Mouse (Mus musculus) erythroid progenitor cell, adult 5-6 weeks (primary cell): ENCODE data around the gene Tmem186. TPM values are rescaled to one million over a fixed set of nuclear protein-coding genes. Genes with fewer than 3 reads are reported as not detected.

Experiments used
- ATAC-seq: replicated peaks from 2 replicates; pipeline ENCODE4 v1.8.0; 2016; ENCODE audit warnings: moderate number of reproducible peaks, mild to moderate bottlenecking, moderate TSS enrichment, inconsistent platforms; ENCODE audit not compliant: poor library complexity, low FRiP score, severe bottlenecking
- total RNA-seq, 2 experiments: library from RNA; stranded (forward) in 1 of 2; stranded (reverse) in 1 of 2; fragments of 150-400 nt in 1 of 2; fragments of 186-747, 209-891 nt in 1 of 2; gene quantifications; 2 replicates each; pipeline versions ENCODE4 v1.2.3 to v1.2.4; 2015 to 2017; ENCODE audit warnings: low replicate concordance in 2 of 2

Gene Tmem186
- total RNA-seq (2015; ENCODE audit: low replicate concordance) = 6.7 and 11.9 TPM in 2 replicates
- 10.9 and 12.5 TPM in 2 replicates for total RNA-seq (2017; ENCODE audit: low replicate concordance)

- peak; percentile 81 for ATAC-seq
These were observed at the start of gene Tmem186, which contains the start of gene Pmm2 for GRCm38 (mm10) chr16:8637217-8638051. Tmem186 (minus strand) TSS chr16:8637712. Pmm2 (plus strand) TSS chr16:8637674.

DNA sequence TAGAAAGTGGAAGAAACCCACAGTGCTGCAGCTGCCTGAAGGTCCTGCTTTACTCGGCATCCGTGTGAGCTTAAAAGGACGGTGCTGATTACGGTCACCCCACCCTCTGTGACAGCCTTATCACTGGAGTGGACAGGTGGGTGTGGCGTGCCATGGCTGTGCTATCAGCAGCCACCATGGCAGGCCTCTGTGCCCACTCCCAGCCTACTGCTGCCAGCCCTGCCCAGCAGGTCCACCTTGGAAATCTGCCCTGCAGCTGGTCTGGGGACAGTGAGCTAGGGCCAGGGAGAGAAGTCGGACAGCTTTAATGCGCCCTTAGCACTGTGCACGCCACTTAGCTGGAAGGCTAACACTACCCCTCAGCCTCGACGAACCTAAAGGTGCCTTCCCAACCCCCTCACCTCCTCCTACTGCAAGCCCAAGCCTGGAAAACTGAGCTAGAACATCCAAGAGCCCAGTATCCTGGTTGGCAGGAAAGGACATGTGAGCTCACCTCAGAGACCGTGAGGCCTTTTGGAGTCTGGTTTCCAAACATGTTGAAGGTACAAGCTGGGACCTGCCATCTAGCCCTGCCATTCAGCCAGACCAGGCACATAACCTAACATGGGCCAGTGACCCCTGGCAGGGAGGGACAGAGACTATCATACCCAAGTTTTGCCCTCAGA lies 49.5 kb upstream of the Tmem186 start:
- ATAC-seq = peak; percentile 89

- peak; percentile 57 for ATAC-seq
These were observed 48.8 kb upstream of the Tmem186 start for GRCm38 (mm10) chr16:8686121-8686870.

DNA sequence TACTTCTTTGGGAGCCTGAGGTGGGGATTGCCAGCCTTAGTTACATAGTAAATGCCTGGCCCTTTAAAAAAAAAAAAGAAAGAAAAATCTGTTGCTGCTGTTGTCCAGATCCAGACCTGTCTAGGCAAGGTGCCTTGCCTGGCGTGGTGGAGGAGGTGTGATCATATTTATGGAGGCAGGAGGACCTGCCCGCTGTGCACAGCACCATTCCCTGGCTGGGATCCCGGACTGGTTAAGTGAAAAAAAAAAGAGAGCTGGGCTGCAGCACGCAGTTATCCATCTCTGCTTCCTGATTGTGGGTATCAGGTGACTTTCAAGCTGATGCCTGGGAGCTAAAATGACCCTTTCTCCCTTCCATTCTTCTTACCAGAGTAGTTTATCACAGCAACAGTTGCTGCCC lies 47.6 kb upstream of the Tmem186 start:
- no peak for ATAC-seq

DNA sequence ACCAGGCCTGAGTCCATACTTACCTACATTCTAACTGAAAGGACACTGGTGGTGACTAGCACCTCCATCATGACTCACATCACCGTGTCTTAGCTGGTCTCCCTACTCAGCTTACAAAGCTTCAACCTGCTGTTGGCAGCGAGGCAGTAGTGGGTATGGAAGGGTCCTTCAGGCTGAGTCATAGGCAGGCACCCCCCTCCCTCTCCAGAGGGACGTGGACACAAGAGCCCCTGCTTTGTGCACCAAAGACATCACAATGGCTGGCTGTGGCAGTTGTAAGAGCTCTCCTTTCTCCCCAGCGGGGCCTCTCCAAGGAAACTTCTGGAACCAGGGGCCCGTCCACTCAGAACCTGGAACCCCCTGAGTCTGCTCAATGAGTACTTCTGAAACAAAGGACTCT lies 43.0 kb upstream of the Tmem186 start, which contains the start of gene Gm5767:
Gene Gm5767, plus strand, starts transcription at position 301 of the 400 bp plus-strand sequence.
- ATAC-seq = no peak

- ATAC-seq = no peak
These were observed 42.3 kb upstream of the Tmem186 start for GRCm38 (mm10) chr16:8679780-8680179.

DNA sequence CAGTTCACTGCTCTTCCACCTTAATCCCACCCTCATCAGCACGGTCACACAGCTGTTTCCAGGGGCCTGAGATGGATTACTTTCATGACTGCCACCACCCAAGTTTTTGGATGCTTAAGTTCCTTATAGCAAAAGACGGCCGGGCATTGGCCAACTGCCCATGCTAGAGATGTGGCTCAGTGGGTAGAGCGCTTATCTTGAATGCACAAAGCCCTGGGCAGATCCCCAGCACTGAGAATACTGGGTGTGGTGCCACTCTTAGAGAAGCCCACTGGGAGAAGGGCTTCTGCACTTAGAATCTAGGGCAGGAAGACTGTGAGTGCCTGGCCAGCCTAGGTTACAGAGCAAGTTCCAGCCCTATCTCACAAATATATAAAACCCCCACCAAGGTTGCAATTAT lies 41.2 kb upstream of the Tmem186 start:
- ATAC-seq = peak; percentile 60

- peak; percentile 67 for ATAC-seq
These were observed 40.5 kb upstream of the Tmem186 start for GRCm38 (mm10) chr16:8678035-8678434.

DNA sequence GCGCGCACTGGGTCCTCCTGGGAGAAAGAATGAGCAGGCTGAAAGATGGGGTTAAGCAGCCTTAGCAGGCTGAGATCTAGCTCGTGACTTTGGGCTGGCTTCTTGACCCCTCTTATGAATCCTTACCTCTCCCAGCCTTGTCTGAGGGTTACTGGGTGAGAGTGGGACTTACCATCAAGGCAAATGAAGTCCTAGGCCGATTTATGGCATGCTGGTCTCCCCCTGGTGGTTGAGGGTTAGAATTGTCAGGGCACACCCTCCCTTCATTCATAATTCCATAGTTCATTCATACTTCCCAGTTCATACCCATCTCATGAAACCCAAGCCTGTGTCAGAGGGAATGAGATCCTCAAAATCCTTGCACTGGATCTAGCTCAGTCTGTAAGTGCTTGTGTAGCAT lies 39.3 kb upstream of the Tmem186 start:
- ATAC-seq = peak; percentile 49

DNA sequence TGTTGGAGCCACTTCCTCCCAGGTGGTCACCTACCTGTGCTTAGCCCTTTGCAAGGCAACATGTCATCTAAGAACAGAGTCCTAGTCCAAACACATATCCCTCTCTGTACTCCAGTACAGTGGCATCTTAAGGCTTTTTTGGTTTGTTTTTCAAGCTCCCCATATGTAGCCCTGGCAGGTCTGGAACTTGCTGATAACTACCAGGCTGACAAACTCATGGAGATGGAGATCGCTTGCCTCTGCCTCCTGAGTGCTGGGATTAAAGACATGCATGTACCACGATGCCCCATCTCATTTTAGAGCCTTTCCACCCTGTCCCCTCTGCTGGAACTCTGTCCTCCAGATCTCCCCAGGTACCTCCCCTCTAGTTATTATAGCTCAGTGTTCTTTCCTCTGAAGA lies 38.7 kb upstream of the Tmem186 start:
- peak; percentile 44 for ATAC-seq

- peak; percentile 51 for ATAC-seq
These were observed 38.0 kb upstream of the Tmem186 start for GRCm38 (mm10) chr16:8675559-8675958.

DNA sequence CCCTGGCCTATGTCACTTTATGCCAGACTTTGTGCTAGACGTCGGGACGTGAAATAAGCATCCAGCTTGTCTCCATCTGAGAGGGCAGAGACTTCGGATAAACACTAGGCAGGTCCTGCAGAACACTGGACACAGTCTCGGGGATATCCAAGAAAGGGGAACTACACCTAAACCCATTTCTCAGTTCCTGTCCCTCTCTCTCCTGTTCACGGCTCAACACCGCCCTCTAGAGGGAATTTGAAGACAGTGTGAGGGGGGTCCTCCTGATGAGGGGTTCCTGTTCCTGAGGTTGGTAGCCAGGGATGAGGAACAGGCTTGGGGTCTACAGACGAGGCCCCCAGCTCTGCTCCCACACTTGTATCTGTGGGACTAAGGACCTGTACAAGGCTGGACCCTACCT lies 36.7 kb upstream of the Tmem186 start:
- ATAC-seq = no peak

- ATAC-seq = no peak
These were observed 35.8 kb upstream of the Tmem186 start for GRCm38 (mm10) chr16:8673343-8673742.

GRCm38 (mm10) chr16:8672811-8673210 lies 35.3 kb upstream of the Tmem186 start:
- ATAC-seq = no peak

DNA sequence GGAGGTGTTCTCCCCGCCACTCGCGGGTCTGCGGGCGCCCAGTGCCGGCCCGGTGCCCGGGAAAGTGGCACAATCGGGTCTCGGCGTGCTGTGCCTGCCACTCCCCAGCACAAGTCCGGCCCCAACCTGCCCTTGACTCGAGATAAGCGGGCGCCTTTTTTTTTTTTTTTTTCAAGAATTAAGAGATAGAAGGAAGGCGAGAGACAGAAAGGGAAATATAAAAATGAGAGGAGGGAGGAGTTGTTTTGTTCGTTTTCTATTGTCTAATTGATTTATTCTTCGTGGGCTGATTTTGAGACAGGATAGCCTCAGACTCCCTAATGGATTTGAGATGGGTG lies 34.8 kb upstream of the Tmem186 start:
- no peak for ATAC-seq

GRCm38 (mm10) chr16:8671551-8672349 lies 34.2 kb upstream of the Tmem186 start, which contains the start of gene Carhsp1:
Carhsp1 (minus strand) TSS chr16:8672155.
- ATAC-seq = peak; percentile 68

DNA sequence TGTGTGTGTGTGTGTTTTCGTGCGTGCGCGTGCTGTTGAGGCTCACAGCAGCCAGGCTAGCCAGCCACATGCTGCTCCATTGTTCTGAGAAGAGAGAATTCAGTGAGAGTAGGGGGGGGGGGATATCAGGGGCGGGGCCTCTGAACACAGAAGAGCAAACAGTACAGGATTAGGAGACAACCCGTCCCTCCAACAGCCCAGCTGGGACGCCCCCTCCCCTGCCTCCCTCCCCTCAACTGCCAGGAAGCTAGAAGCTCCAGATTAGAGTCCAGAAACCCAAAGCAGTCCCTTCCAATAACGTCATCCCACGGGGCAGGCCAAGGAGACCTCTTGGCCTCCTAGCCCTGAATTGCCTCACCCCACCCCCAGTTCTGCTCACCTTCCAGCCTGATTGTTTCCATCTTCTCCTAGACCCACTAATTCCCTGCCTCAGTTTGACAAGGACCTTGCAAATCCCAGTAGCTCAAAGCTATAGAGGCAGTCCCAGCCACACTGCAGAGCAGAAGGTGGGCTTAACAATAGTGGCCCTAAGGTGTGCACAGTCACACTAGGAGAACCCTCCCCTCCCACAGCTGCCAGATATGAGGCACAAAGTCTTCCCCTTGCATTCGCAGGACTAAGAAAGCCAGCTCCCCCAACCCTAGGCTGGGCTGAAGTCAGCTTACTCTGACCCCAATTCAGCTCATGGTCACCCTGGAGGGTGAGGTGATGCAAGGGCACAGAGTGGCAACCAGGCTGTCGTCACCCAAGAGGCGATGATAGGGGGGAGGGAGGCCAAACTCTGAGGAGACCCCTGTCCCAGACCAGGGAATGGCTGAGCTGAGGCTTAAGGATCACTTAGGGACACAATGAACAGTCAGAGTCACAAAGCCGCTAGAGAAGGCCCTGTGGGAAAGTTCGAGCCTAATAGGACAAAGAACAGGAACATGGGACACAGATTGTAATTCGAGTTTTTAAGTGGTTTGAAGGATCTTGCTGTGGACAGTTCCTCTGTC lies 32.8 kb upstream of the Tmem186 start:
- ATAC-seq = no peak

DNA sequence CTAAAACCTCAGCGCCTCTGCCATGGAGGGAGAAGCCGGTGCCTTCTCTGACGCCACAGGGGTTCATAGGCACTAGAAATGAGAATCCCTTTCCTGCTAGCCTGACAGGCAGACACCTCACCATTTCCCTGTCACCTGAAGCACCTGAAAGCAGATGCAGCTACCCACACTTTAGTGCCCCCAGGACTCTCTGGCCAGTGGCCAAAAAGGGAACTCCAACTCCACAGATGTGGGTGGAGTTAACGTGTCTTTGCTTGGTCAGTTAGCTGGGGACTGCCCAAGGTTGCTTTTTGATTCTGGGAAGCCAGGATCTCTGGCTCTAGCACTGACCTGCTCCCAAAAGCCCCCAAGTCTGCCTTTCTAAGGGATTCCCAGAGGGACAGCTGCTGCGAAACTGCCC lies 31.9 kb upstream of the Tmem186 start:
- no peak for ATAC-seq
